Mouse (Mus musculus) midbrain, embryonic 11.5 days (tissue): ENCODE results near the gene Rraga. TPM values are rescaled to one million over a fixed set of nuclear protein-coding genes. Genes with fewer than 3 reads are reported as not detected.

Source experiments
- ATAC-seq: fragments of 200-750 bp; cut with Nextera tagmentation; 2 replicates; pipeline ENCODE4 v1.8.0; 2017; ENCODE audit warnings: moderate TSS enrichment, moderate library complexity; ENCODE audit not compliant: low FRiP score
- DNase-seq: peaks from one replicate; pipeline ENCODE4 v3.0.0; 2015; ENCODE audit warnings: low spot score; ENCODE audit errors: missing footprints
- H3K27ac ChIP-seq: fragments of 300-500 bp; sonication (generic); 2 replicates; pipeline ENCODE4 v1.5.1; 2014; ENCODE audit warnings: low read depth, low read length
- H3K27me3 ChIP-seq: fragments of 300-500 bp; sonication (generic); 2 replicates; pipeline ENCODE4 v1.6.1; 2014; ENCODE audit warnings: mild to moderate bottlenecking, low read length, moderate library complexity, mixed read lengths; ENCODE audit not compliant: control insufficient read depth, insufficient read depth
- H3K36me3 ChIP-seq: fragments of 300-500 bp; sonication (generic); 2 replicates; pipeline ENCODE4 v1.6.1; 2014; ENCODE audit warnings: mild to moderate bottlenecking, low read length, moderate library complexity, mixed read lengths; ENCODE audit not compliant: control insufficient read depth, insufficient read depth
- H3K4me1 ChIP-seq: fragments of 300-500 bp; sonication (generic); 2 replicates; pipeline ENCODE4 v1.6.1; 2014; ENCODE audit warnings: low read length; ENCODE audit not compliant: control insufficient read depth, insufficient read depth
- H3K4me2 ChIP-seq: fragments of 300-500 bp; sonication (generic); 2 replicates; pipeline ENCODE4 v1.6.1; 2014; ENCODE audit warnings: mild to moderate bottlenecking, moderate library complexity
- H3K4me3 ChIP-seq: fragments of 300-500 bp; sonication (generic); 2 replicates; pipeline ENCODE4 v1.5.1; 2014; ENCODE audit warnings: low read depth, low read length
- H3K9ac ChIP-seq: fragments of 300-500 bp; sonication (generic); 2 replicates; pipeline ENCODE4 v1.6.1; 2014; ENCODE audit warnings: low read length
- H3K9me3 ChIP-seq: fragments of 300-500 bp; sonication (generic); 2 replicates; pipeline ENCODE4 v1.6.1; 2016; ENCODE audit warnings: low read length; ENCODE audit not compliant: control insufficient read depth
- WGBS: fragments of 180-500 bp; shearing (Covaris S2); extraction: QIAGEN DNeasy Blood & Tissue Kit; methylation state at CpG from one replicate; pipeline ENCODE4 v1.1.7; 2014; 5-methylcytosine and 5-hydroxymethylcytosine counted together
- polyA plus RNA-seq: library from polyadenylated mRNA; unstranded; fragments of >200 nt; fragmentation: Nextera tagmentation; extraction: Ambion mirVana; gene quantifications from 2 replicates; pipeline ENCODE4 v1.2.1, GENCODE M21; 2014

The Rraga gene
- 129 and 136 TPM in 2 replicates for polyA plus RNA-seq

DNA sequence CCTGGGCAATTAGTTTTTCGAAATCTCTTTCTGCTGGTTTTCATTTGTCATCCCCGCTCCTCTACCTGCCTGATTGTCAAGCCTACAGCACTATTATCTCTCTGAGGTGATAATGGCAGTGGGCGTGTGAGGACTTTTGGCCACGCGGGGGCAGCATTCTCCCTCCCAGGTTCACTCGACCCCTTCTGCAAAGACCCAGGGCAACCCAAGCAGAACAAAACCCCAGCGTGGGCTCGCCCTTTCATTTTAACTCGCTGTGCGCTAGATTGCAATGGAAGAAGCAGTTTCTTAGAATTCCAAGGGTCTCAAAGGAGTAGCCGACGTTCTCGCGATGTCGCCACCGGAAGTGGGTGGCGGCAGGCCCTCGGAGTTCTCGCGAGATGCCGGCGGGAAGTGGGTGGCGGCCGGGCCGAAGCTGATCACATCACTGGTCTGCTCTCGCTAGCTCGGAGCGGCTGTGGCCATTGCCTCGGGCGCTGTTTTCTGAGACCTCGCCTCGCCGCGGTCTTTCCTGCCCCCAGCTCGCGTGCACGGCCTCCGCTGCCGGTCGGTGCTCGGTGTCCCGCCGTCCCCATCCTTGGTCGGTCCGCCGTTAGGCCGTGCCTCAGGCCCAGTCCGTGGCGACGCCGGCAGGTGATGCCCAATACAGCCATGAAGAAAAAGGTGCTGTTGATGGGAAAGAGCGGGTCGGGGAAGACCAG lies at the start of gene Rraga:
Gene Rraga (plus strand): TSS at position 386 of the 701 bp plus-strand sequence.
- Histone ChIP-seq H3K9me3 (no peaks in the 10 kb centered on the region), H3K27ac (peak within 1 kb of the TSS; percentile 93), H3K4me1 (peaks cover 12% of the 10 kb centered on the region), H3K36me3 (no peaks in the 10 kb centered on the region), H3K27me3 (no peaks in the 10 kb centered on the region), H3K4me2 (peak within 1 kb of the TSS; percentile 86), H3K9ac (peak within 1 kb of the TSS; percentile 95), H3K4me3 (peak within 1 kb of the TSS; percentile 85)
- under 1% methylated on average over 53 of the region's 53 CpGs for WGBS
- DNase-seq (peak; percentile 99), ATAC-seq (peak; percentile 97)

DNA sequence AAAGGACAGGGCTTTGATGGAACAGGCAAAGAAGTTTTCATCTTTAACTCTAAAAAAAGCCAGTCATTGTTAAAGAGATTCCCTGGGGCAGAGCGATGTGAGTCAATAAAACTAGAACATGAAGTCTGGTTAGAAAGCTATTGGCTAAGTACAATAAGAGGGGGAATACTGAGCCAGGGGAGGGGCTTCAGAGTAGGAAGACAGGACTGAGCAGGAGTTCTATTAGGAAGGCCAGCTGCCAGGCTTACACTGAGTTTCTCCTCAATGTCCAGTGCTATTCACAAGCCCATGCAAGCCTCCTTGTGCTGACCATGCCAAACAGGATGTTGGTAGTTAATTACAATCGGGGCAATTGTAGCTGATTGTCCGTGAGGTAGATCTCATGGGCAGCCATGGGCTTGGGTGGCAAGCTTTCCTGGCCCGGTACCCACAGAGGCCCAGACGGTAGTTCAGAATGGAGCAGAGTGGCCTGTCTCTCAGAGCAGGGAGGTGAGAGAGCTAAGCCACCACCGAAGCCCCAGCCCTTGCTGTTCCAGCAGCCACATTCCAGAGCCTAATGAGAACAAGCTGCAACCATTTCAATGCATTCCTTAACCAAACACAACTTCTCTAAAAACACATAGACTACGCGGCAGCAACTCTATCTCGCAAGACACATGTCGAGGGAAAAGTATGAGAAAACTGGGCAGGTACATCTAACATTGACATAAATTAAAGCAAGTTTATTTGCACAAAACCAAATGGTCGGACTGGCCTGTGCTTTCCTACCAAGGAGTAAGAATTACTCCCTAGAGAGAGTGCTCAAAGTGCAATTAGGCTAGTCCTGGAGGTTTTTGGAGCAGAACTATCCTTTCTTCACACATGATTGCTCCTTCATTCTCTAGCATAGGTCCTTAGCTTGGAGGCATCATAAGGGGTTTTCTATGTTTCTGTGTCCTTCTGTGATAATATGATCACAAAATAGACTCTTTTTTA lies 48.0 kb upstream of the Rraga start:
- Histone ChIP-seq H3K4me1 (no peaks in the 10 kb centered on the region), H3K27me3 (no peaks in the 10 kb centered on the region), H3K36me3 (no peaks in the 10 kb centered on the region), H3K9me3 (no peaks in the 10 kb centered on the region), H3K4me3 (no peak overlapping the region), H3K27ac (no peak overlapping the region), H3K4me2 (no peak overlapping the region), H3K9ac (no peak overlapping the region)
- DNase-seq (no peak), ATAC-seq (no peak)
- 76% methylated on average over 11 of the region's 11 CpGs for WGBS

DNA sequence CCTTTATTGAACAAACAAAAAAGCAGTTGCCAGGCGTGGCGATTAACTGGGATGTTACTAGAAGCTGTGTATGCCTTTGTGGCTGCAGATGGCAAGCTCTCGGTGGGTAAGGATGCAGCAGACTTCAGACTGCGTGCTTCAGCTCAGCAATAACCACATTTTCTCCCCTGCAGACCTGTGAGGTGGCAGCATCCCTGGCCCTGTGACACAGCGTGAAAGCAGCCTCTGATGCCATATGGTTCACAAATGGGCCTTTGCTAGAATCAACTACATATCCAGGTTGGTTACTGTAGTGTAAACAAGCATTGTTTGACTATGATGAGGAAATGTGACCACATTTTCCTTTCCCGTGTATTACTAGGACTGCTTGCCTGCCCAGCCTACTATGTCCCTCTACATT lies 46.3 kb upstream of the Rraga start:
- H3K36me3 ChIP-seq: no peaks in the 10 kb centered on the region
- H3K27ac ChIP-seq: no peak overlapping the region
- DNase-seq: peak; percentile 21
- H3K4me3 ChIP-seq: no peak overlapping the region
- H3K4me1 ChIP-seq: no peaks in the 10 kb centered on the region
- WGBS: 80% methylated on average over 6 of the region's 6 CpGs
- no peaks in the 10 kb centered on the region for H3K9me3 ChIP-seq
- no peak overlapping the region for H3K4me2 ChIP-seq
- H3K27me3 ChIP-seq: no peaks in the 10 kb centered on the region
- no peak overlapping the region for H3K9ac ChIP-seq
- no peak for ATAC-seq

DNA sequence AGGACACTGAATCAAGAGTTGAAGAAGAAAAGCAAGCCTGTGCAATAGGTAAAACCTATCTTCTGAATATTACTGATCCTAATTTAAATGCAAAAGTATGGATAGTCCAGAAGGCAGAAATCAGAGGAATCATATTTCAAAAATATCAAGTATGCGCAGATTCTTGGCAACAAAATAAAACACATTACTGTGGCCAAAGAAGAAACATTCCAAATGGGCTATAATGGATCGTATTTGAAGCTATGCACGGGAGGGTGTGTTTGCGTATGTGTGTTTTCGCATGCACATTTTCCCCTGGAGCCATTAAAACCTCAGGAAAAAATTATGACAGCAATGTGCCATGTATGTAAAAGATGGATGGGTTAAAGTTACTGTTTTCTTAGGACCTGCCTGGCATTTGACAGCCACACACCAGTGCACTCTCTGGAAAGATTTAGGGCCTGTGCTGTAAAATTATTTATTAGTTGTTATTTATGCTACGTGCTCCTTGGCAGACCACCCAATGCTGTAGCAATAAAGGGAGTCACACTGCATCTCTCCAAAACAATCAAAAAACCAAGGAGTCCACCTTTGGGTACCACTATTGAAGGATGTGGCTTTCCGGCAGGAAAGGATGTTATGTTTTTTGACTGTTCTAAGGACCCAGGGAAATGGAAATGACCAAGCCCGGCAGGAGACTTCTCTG lies 41.9 kb upstream of the Rraga start:
- Histone ChIP-seq H3K27me3 (no peaks in the 10 kb centered on the region), H3K4me1 (no peaks in the 10 kb centered on the region), H3K9me3 (no peaks in the 10 kb centered on the region), H3K36me3 (no peaks in the 10 kb centered on the region), H3K4me3 (no peak overlapping the region), H3K4me2 (no peak overlapping the region), H3K27ac (no peak overlapping the region), H3K9ac (no peak overlapping the region)
- ATAC-seq: no peak
- 88% methylated on average over 8 of the region's 8 CpGs for WGBS
- peak; percentile 51 for DNase-seq

DNA sequence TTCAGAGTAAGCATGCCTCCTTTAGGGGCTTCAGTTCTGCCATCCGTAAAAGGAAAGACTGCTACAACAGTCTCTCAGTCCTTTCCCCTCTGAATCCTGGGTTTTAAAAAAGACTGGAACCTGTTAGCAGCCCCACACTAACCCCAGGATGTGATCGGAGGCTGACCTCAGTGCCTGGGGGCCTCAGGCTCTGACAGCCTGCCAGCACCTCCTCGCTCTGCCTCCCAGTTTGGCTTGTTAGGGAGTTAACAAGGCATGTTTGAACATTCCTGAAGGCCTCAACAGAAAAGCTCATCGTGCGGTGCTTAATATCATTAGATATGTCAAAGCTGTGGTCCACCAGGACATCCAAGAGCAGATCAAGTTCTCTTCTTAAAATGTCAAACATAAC lies 41.4 kb upstream of the Rraga start:
- 72% methylated on average over 5 of the region's 5 CpGs for WGBS
- ATAC-seq (no peak), DNase-seq (peak; percentile 47)
- H3K9me3 ChIP-seq: no peaks in the 10 kb centered on the region
- no peaks in the 10 kb centered on the region for H3K27me3 ChIP-seq
- H3K4me1 ChIP-seq: no peaks in the 10 kb centered on the region
- H3K27ac ChIP-seq: no peak overlapping the region
- H3K9ac ChIP-seq: no peak overlapping the region
- H3K4me2 ChIP-seq: no peak overlapping the region
- H3K4me3 ChIP-seq: no peak overlapping the region
- no peaks in the 10 kb centered on the region for H3K36me3 ChIP-seq

DNA sequence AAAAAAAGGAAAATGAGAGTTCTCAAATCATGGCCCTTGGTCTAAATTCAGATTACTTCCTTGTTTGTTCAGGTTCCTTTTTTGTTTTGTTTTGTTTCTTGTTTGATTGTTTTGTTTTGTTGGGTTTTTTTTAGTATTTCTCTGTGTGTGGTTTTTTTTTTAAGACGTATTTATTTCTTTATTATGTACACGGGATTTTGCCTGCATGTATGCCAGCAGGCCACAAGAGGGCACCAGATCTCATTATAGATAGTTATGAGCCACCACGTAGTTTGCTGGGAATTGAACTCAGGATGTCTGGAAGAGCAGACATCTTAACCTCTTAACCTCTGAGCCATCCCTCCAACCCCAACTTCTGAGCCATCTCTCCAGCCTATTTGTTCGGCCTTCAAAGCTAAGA lies 37.5 kb upstream of the Rraga start:
- DNase-seq (peak; percentile 84), ATAC-seq (no peak)
- no peak overlapping the region for H3K9ac ChIP-seq
- H3K36me3 ChIP-seq: no peaks in the 10 kb centered on the region
- H3K9me3 ChIP-seq: no peaks in the 10 kb centered on the region
- 44% methylated on average over 4 of the region's 4 CpGs for WGBS
- no peaks in the 10 kb centered on the region for H3K27me3 ChIP-seq
- no peak overlapping the region for H3K27ac ChIP-seq
- H3K4me2 ChIP-seq: no peak overlapping the region
- no peak overlapping the region for H3K4me3 ChIP-seq
- no peaks in the 10 kb centered on the region for H3K4me1 ChIP-seq

DNA sequence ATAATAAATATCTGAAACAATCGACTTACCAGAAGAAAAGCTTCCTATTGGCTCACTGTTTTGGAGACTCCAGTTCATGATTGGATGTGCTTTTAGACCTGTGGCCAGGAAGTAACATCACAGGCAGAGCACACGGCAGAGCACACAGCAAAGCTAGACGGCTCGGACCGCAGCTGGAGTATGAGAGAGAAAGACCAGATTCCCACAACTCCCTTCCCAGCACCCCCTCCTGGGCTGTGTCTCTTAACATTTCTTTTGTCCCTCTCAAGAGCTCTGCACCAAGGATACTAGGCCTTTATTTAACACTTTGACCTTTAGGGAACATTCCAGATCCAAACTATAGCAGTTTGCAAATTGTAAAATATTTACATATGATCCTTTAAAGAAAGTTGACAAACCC lies 36.5 kb upstream of the Rraga start:
- H3K4me3 ChIP-seq: no peak overlapping the region
- H3K27ac ChIP-seq: no peak overlapping the region
- no peaks in the 10 kb centered on the region for H3K4me1 ChIP-seq
- H3K9ac ChIP-seq: no peak overlapping the region
- H3K9me3 ChIP-seq: no peaks in the 10 kb centered on the region
- no peaks in the 10 kb centered on the region for H3K36me3 ChIP-seq
- no peaks in the 10 kb centered on the region for H3K27me3 ChIP-seq
- H3K4me2 ChIP-seq: no peak overlapping the region
- 91% methylated on average over 5 of the region's 5 CpGs for WGBS
- no peak for DNase-seq
- no peak for ATAC-seq

DNA sequence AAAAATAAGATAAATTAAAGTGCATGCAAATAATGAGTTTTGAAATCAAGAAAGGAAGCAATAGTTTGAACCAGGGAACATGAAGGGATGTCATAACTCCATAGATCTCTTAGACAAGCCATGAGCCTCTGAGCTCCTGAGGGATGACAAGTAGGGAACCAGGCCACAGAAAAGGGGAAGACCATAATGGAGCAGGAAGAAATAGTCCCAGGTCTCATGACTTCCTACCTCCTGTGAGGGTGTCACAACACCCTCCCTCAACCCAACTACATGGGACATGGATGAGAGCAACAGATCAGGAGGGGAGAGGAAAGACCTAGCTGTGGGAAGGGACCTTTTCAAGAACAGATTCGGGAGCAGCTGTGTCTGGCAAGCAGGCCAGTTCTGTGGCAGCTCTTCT lies 33.9 kb upstream of the Rraga start:
- Histone ChIP-seq H3K4me1 (no peaks in the 10 kb centered on the region), H3K9ac (no peak overlapping the region), H3K27me3 (no peaks in the 10 kb centered on the region), H3K4me3 (no peak overlapping the region), H3K27ac (no peak overlapping the region), H3K4me2 (no peak overlapping the region), H3K9me3 (no peaks in the 10 kb centered on the region), H3K36me3 (no peaks in the 10 kb centered on the region)
- WGBS: 91% methylated on average over 1 of the region's 1 CpGs
- ATAC-seq (no peak), DNase-seq (peak; percentile 28)
